Mouse (Mus musculus) heart, adult 8-10 months (tissue): ENCODE measurements around the gene Ubac2. TPM values are rescaled to one million over a fixed set of nuclear protein-coding genes. Genes with fewer than 3 reads are reported as not detected.

Experiments used
- DNase-seq: peaks from one replicate; pipeline ENCODE4 v3.0.0; 2022; ENCODE audit warnings: low spot score
- total RNA-seq, 4 experiments: library from RNA; stranded (reverse); gene quantifications; 2 replicates each; pipeline ENCODE4 v1.2.4; 2022

The Ubac2 gene
- total RNA-seq, 4 experiments from 2014 or later, result 30.4 to 31.5 (median 30.8) TPM

- DNase-seq, result no peak
These were observed 44.3 kb downstream of the Ubac2 start for GRCm38 (mm10) chr14:121922731-121923130.

- no peak for DNase-seq
These were observed 46.5 kb downstream of the Ubac2 start for GRCm38 (mm10) chr14:121924876-121925275.

- no peak for DNase-seq
These were observed 48.5 kb downstream of the Ubac2 start for GRCm38 (mm10) chr14:121926901-121927300.

GRCm38 (mm10) chr14:121927451-121927850 is 49.0 kb downstream of the Ubac2 start:
- no peak for DNase-seq

GRCm38 (mm10) chr14:121928375-121929137 is 50.1 kb downstream of the Ubac2 start:
- DNase-seq, result peak; percentile 63

GRCm38 (mm10) chr14:121929243-121929951 is 51.0 kb downstream of the Ubac2 start:
- no peak for DNase-seq

- DNase-seq, result no peak
These were observed 52.4 kb downstream of the Ubac2 start for GRCm38 (mm10) chr14:121930731-121931383.

GRCm38 (mm10) chr14:121931594-121931993 is 53.2 kb downstream of the Ubac2 start:
- DNase-seq, result no peak

- DNase-seq, result no peak
These were observed 53.8 kb downstream of the Ubac2 start for GRCm38 (mm10) chr14:121932180-121932579.

GRCm38 (mm10) chr14:121933906-121934596 is 55.6 kb downstream of the Ubac2 start:
- DNase-seq, result no peak

GRCm38 (mm10) chr14:121934597-121934946 is 56.2 kb downstream of the Ubac2 start:
- no peak for DNase-seq

GRCm38 (mm10) chr14:121936356-121936755 is 57.9 kb downstream of the Ubac2 start:
- DNase-seq, result no peak

- DNase-seq, result no peak
These were observed 58.4 kb downstream of the Ubac2 start for GRCm38 (mm10) chr14:121936856-121937255.

- no peak for DNase-seq
These were observed 59.3 kb downstream of the Ubac2 start for GRCm38 (mm10) chr14:121937601-121938255.

GRCm38 (mm10) chr14:121938256-121939191 is 60.1 kb downstream of the Ubac2 start:
- DNase-seq, result no peak

- no peak for DNase-seq
These were observed 61.2 kb downstream of the Ubac2 start for GRCm38 (mm10) chr14:121939582-121939981.

GRCm38 (mm10) chr14:121946131-121946530 is 67.7 kb downstream of the Ubac2 start:
- DNase-seq, result no peak

GRCm38 (mm10) chr14:121946728-121947127 is 68.3 kb downstream of the Ubac2 start:
- no peak for DNase-seq

- no peak for DNase-seq
These were observed 68.9 kb downstream of the Ubac2 start for GRCm38 (mm10) chr14:121947201-121947760.

GRCm38 (mm10) chr14:121947966-121948365 is 69.5 kb downstream of the Ubac2 start:
- no peak for DNase-seq
